Mouse (Mus musculus): ENCODE measurements at regions not wholly inside any gene's neighbourhood (a gene's known extent, or its start where the extent isn't known, plus 50 kb on each side); places are given as distances from the start of the nearest gene placed in this dataset.
A peak's percentile ranks its signal among the peaks of the same experiment; 100 is the strongest.

DNA sequence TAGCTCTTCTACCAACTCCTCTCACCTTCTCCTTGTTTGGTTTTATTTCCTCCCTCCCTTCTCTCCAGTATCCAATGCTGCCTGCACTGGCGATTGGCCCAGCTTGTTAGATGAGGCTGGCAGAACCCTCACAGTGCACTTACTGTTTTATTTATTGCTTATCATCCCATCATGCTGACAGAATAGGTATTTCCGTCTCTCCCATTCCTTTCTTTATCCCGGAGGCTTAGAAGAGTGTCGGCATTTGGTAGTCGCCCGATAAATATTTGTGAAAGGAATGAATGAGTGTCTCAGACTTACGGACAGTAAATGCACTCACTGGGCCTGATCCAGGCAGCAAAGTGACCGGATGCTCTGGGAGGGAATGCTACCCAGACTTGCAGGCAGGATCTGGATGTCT lies 123.8 kb upstream of the Sh3bp4 start:
- Histone ChIP-seq H3K4me2 (no peak overlapping the region), H3K9ac (ENCODE audit: low read depth, low read length) (no peak overlapping the region), H3K27ac (ENCODE audit: low read depth, low read length) (no peak overlapping the region), H3K9me3 (ENCODE audit: control insufficient read depth, low read length) (peaks cover 3% of the 10 kb centered on the region; the same call in 1 of the 2 replicates), H3K4me1 (replicated peaks; ENCODE audit: control insufficient read depth, insufficient read depth, low read length) (no peaks in the 10 kb centered on the region), H3K36me3 (ENCODE audit: control insufficient read depth, insufficient read depth, low read length) (no peaks in the 10 kb centered on the region), H3K27me3 (replicated peaks; ENCODE audit: control insufficient read depth, insufficient read depth, low read length) (no peaks in the 10 kb centered on the region), H3K4me3 (ENCODE audit: low read depth, low read length) (no peak overlapping the region)
- ATAC-seq (replicated peaks; ENCODE audit: low FRiP score) (no peak), DNase-seq (ENCODE audit: low spot score) (no peak)
- 82% methylated on average over 8 of the region's 8 CpGs for WGBS

GRCm38 (mm10) chr1:88949911-88950310 lies 120.3 kb upstream of the Sh3bp4 start:
- no peak for ATAC-seq (replicated peaks; ENCODE audit: low FRiP score)
- no peaks in the 10 kb centered on the region for H3K36me3 ChIP-seq (ENCODE audit: control insufficient read depth, insufficient read depth, low read length)
- peaks cover 3% of the 10 kb centered on the region; the same call in 1 of the 2 replicates for H3K9me3 ChIP-seq (ENCODE audit: control insufficient read depth, low read length)
- no peak for DNase-seq (ENCODE audit: low spot score)
- 85% methylated on average over 1 of the region's 1 CpGs for WGBS
- no peak overlapping the region for H3K9ac ChIP-seq (ENCODE audit: low read depth, low read length)
- no peak overlapping the region for H3K27ac ChIP-seq (ENCODE audit: low read depth, low read length)
- H3K27me3 ChIP-seq (replicated peaks; ENCODE audit: control insufficient read depth, insufficient read depth, low read length): no peaks in the 10 kb centered on the region
- no peak overlapping the region for H3K4me2 ChIP-seq
- no peak overlapping the region for H3K4me3 ChIP-seq (ENCODE audit: low read depth, low read length)
- no peaks in the 10 kb centered on the region for H3K4me1 ChIP-seq (replicated peaks; ENCODE audit: control insufficient read depth, insufficient read depth, low read length)

- DNase-seq (ENCODE audit: low spot score) (no peak), ATAC-seq (replicated peaks; ENCODE audit: low FRiP score) (no peak)
- Histone ChIP-seq H3K4me1 (replicated peaks; ENCODE audit: control insufficient read depth, insufficient read depth, low read length) (no peaks in the 10 kb centered on the region), H3K27me3 (replicated peaks; ENCODE audit: control insufficient read depth, insufficient read depth, low read length) (no peaks in the 10 kb centered on the region), H3K4me2 (no peak overlapping the region), H3K36me3 (ENCODE audit: control insufficient read depth, insufficient read depth, low read length) (no peaks in the 10 kb centered on the region), H3K9ac (ENCODE audit: low read depth, low read length) (no peak overlapping the region), H3K27ac (ENCODE audit: low read depth, low read length) (no peak overlapping the region), H3K4me3 (ENCODE audit: low read depth, low read length) (no peak overlapping the region), H3K9me3 (ENCODE audit: control insufficient read depth, low read length) (peaks cover 3% of the 10 kb centered on the region; the same call in 1 of the 2 replicates)
- WGBS: 67% methylated on average over 4 of the region's 4 CpGs
Measured at GRCm38 (mm10) chr1:88953516-88953915, 116.7 kb upstream of the Sh3bp4 start.

GRCm38 (mm10) chr1:88954784-88955183 lies 115.4 kb upstream of the Sh3bp4 start:
- Histone ChIP-seq H3K9me3 (ENCODE audit: control insufficient read depth, low read length) (no peaks in the 10 kb centered on the region), H3K27me3 (replicated peaks; ENCODE audit: control insufficient read depth, insufficient read depth, low read length) (no peaks in the 10 kb centered on the region), H3K9ac (ENCODE audit: low read depth, low read length) (no peak overlapping the region), H3K27ac (ENCODE audit: low read depth, low read length) (no peak overlapping the region), H3K4me2 (no peak overlapping the region; the same call in 1 of the 2 replicates), H3K4me3 (ENCODE audit: low read depth, low read length) (no peak overlapping the region), H3K4me1 (replicated peaks; ENCODE audit: control insufficient read depth, insufficient read depth, low read length) (no peaks in the 10 kb centered on the region), H3K36me3 (ENCODE audit: control insufficient read depth, insufficient read depth, low read length) (no peaks in the 10 kb centered on the region)
- ATAC-seq (replicated peaks; ENCODE audit: low FRiP score): peak; percentile 45; the same call in 1 of the 2 replicates
- WGBS: 64% methylated on average over 5 of the region's 5 CpGs
- DNase-seq (ENCODE audit: low spot score): no peak

DNA sequence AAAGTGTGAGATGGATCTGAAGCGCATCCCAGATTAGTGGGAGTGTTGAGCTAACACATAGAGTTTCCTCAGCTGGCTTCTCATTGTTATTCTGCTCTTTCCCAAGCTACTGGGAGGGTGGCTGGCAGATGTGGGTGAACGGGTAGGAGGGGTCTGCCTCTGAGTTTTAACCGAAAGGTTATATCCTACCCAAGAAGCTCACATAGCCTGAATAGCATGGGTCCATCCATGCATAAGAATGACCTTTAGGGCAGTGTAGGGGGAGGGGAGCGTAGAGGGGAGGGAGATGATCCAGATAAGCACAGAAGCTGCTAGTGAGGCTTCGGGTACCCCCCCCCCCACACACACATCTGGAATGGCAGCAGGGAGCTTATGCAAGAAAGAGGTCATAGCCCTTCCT lies 113.2 kb upstream of the Sh3bp4 start:
- H3K4me3 ChIP-seq (ENCODE audit: low read depth, low read length): no peak overlapping the region
- H3K27ac ChIP-seq (ENCODE audit: low read depth, low read length): no peak overlapping the region
- H3K27me3 ChIP-seq (replicated peaks; ENCODE audit: control insufficient read depth, insufficient read depth, low read length): no peaks in the 10 kb centered on the region
- ATAC-seq (replicated peaks; ENCODE audit: low FRiP score) (no peak), DNase-seq (ENCODE audit: low spot score) (no peak)
- H3K9me3 ChIP-seq (ENCODE audit: control insufficient read depth, low read length): no peaks in the 10 kb centered on the region
- no peaks in the 10 kb centered on the region for H3K36me3 ChIP-seq (ENCODE audit: control insufficient read depth, insufficient read depth, low read length)
- H3K9ac ChIP-seq (ENCODE audit: low read depth, low read length): no peak overlapping the region
- no peaks in the 10 kb centered on the region for H3K4me1 ChIP-seq (replicated peaks; ENCODE audit: control insufficient read depth, insufficient read depth, low read length)
- no peak overlapping the region for H3K4me2 ChIP-seq
- WGBS: 67% methylated on average over 5 of the region's 5 CpGs

GRCm38 (mm10) chr1:88959715-88960114 lies 110.5 kb upstream of the Sh3bp4 start:
- Histone ChIP-seq H3K27ac (ENCODE audit: low read depth, low read length) (no peak overlapping the region), H3K4me1 (replicated peaks; ENCODE audit: control insufficient read depth, insufficient read depth, low read length) (no peaks in the 10 kb centered on the region), H3K4me2 (no peak overlapping the region), H3K9ac (ENCODE audit: low read depth, low read length) (no peak overlapping the region), H3K36me3 (ENCODE audit: control insufficient read depth, insufficient read depth, low read length) (no peaks in the 10 kb centered on the region), H3K27me3 (replicated peaks; ENCODE audit: control insufficient read depth, insufficient read depth, low read length) (no peaks in the 10 kb centered on the region), H3K9me3 (ENCODE audit: control insufficient read depth, low read length) (no peaks in the 10 kb centered on the region), H3K4me3 (ENCODE audit: low read depth, low read length) (no peak overlapping the region)
- DNase-seq (ENCODE audit: low spot score) (no peak), ATAC-seq (replicated peaks; ENCODE audit: low FRiP score) (no peak)
- 34% methylated on average over 4 of the region's 4 CpGs for WGBS

GRCm38 (mm10) chr1:88960142-88960541 lies 110.1 kb upstream of the Sh3bp4 start:
- 78% methylated on average over 11 of the region's 11 CpGs for WGBS
- Histone ChIP-seq H3K4me2 (no peak overlapping the region), H3K27me3 (replicated peaks; ENCODE audit: control insufficient read depth, insufficient read depth, low read length) (no peaks in the 10 kb centered on the region), H3K9me3 (ENCODE audit: control insufficient read depth, low read length) (no peaks in the 10 kb centered on the region), H3K4me1 (replicated peaks; ENCODE audit: control insufficient read depth, insufficient read depth, low read length) (no peaks in the 10 kb centered on the region), H3K36me3 (ENCODE audit: control insufficient read depth, insufficient read depth, low read length) (no peaks in the 10 kb centered on the region), H3K27ac (ENCODE audit: low read depth, low read length) (no peak overlapping the region), H3K4me3 (ENCODE audit: low read depth, low read length) (no peak overlapping the region), H3K9ac (ENCODE audit: low read depth, low read length) (no peak overlapping the region)
- DNase-seq (ENCODE audit: low spot score): no peak
- no peak for ATAC-seq (replicated peaks; ENCODE audit: low FRiP score)

DNA sequence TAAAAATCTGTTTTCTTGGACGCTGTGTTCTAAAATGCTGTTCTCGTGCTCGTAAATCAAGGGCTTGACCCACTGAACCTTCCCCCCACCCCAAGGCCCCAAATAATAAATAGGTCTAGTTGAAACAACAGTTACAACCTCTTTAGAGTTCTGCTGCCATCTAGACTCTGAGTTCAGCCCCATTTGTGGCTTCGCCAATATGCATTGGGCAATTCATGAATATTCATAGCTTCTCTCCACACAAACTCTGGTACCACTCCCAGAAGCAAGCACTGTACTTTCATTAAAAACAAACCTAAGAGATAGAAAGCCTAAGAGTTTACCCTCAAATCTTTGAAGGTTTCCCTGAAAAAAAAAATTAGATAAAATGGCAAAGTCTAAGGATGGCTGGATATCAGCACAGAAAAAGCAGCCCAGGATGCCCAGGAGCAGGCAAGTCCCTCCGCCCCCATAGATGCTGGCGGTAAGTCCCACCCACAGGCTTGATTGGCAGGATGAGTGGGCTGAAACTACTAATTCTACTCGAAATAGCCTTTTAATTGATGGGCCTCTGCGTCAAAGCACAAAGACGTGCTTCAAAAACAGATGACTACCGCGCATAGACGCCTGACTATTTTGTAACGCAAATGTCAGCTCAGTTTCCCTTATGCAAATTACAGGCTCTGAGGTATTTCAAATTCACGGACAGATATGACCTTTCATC lies 106.0 kb upstream of the Sh3bp4 start:
- H3K9me3 ChIP-seq (ENCODE audit: control insufficient read depth, low read length): no peaks in the 10 kb centered on the region
- no peak for DNase-seq (ENCODE audit: low spot score)
- no peak overlapping the region for H3K4me3 ChIP-seq (ENCODE audit: low read depth, low read length)
- H3K4me2 ChIP-seq: no peak overlapping the region
- H3K36me3 ChIP-seq (ENCODE audit: control insufficient read depth, insufficient read depth, low read length): no peaks in the 10 kb centered on the region
- H3K9ac ChIP-seq (ENCODE audit: low read depth, low read length): no peak overlapping the region
- H3K27me3 ChIP-seq (replicated peaks; ENCODE audit: control insufficient read depth, insufficient read depth, low read length): no peaks in the 10 kb centered on the region
- WGBS: 84% methylated on average over 14 of the region's 14 CpGs
- no peak for ATAC-seq (replicated peaks; ENCODE audit: low FRiP score)
- H3K27ac ChIP-seq (ENCODE audit: low read depth, low read length): no peak overlapping the region
- no peaks in the 10 kb centered on the region for H3K4me1 ChIP-seq (replicated peaks; ENCODE audit: control insufficient read depth, insufficient read depth, low read length)

DNA sequence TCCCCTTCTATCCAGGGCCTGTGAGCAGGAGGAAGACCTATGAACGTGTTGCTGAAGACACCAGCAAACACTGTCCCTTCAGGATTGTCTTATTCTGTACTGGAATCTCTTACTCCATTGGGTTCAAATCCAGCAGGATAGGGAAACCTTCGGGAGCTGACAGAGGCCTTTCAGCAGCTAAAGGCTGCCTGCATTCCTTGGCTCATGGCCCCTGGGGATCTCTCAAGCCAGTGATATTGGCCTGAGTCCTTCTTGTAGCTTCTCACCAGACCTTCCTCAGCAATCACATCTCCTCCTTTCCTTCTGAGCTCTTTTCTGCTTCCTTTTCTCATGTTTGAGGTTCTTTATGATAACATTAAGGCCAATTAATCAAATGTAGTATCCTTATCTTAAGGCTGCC lies 103.8 kb upstream of the Sh3bp4 start:
- WGBS: 82% methylated on average over 2 of the region's 2 CpGs

More for the DNA sequence above, 103.8 kb upstream of the Sh3bp4 start:
- H3K9ac ChIP-seq (ENCODE audit: low read depth, low read length): no peak overlapping the region
- H3K36me3 ChIP-seq (ENCODE audit: control insufficient read depth, insufficient read depth, low read length): no peaks in the 10 kb centered on the region
- DNase-seq (ENCODE audit: low spot score) (no peak), ATAC-seq (replicated peaks; ENCODE audit: low FRiP score) (no peak)
- H3K4me3 ChIP-seq (ENCODE audit: low read depth, low read length): no peak overlapping the region
- H3K27ac ChIP-seq (ENCODE audit: low read depth, low read length): no peak overlapping the region
- H3K27me3 ChIP-seq (replicated peaks; ENCODE audit: control insufficient read depth, insufficient read depth, low read length): no peaks in the 10 kb centered on the region
- no peak overlapping the region for H3K4me2 ChIP-seq
- H3K4me1 ChIP-seq (replicated peaks; ENCODE audit: control insufficient read depth, insufficient read depth, low read length): no peaks in the 10 kb centered on the region
- no peaks in the 10 kb centered on the region for H3K9me3 ChIP-seq (ENCODE audit: control insufficient read depth, low read length)

All from liver, embryonic 11.5 days (tissue).